Mouse (Mus musculus) lung, embryonic 16.5 days (tissue): ENCODE measurements at regions not wholly inside any gene's neighbourhood (a gene's known extent, or its start where the extent isn't known, plus 50 kb on each side); places are given as distances from the start of the nearest gene placed in this dataset.
A peak's percentile ranks its signal among the peaks of the same experiment; 100 is the strongest.

Experiments used
- ATAC-seq: fragments of 200-750 bp; cut with Nextera tagmentation; 2 replicates; pipeline ENCODE4 v1.8.0; 2017; ENCODE audit warnings: low read depth, mild to moderate bottlenecking, moderate library complexity
- H3K27ac ChIP-seq: fragments of 300-500 bp; sonication (generic); 2 replicates; pipeline ENCODE4 v1.5.1; 2014; ENCODE audit warnings: mild to moderate bottlenecking, control low read depth, low read length
- H3K27me3 ChIP-seq: fragments of 300-500 bp; sonication (generic); 2 replicates; pipeline ENCODE4 v1.6.1; 2014; ENCODE audit warnings: low read depth, low read length, mixed read lengths; ENCODE audit not compliant: control insufficient read depth, insufficient read depth
- H3K36me3 ChIP-seq: fragments of 300-500 bp; sonication (generic); 2 replicates; pipeline ENCODE4 v1.6.1; 2014; ENCODE audit warnings: low read length; ENCODE audit not compliant: control insufficient read depth, insufficient read depth
- H3K4me1 ChIP-seq: fragments of 300-500 bp; sonication (generic); replicated peaks from 2 replicates; pipeline ENCODE4 v1.6.1; 2014; ENCODE audit warnings: low read length, mixed read lengths; ENCODE audit not compliant: control insufficient read depth, insufficient read depth
- H3K4me2 ChIP-seq: fragments of 300-500 bp; sonication (generic); 2 replicates; pipeline ENCODE4 v1.6.1; 2014; ENCODE audit warnings: low read depth, low read length, control low read depth
- H3K4me3 ChIP-seq: fragments of 300-500 bp; sonication (generic); 2 replicates; pipeline ENCODE4 v1.5.1; 2014; ENCODE audit warnings: mild to moderate bottlenecking, low read length, control low read depth
- H3K9ac ChIP-seq: fragments of 300-500 bp; sonication (generic); 2 replicates; pipeline ENCODE4 v1.6.1; 2014; ENCODE audit warnings: low read length, control low read depth
- H3K9me3 ChIP-seq: fragments of 300-500 bp; sonication (generic); 2 replicates; pipeline ENCODE4 v1.6.1; 2016; ENCODE audit warnings: low read length; ENCODE audit not compliant: control insufficient read depth
- WGBS: fragments of 180-500 bp; shearing (Covaris S2); extraction: QIAGEN DNeasy Blood & Tissue Kit; methylation state at CpG from one replicate; pipeline ENCODE4 v1.1.7; 2014; 5-methylcytosine and 5-hydroxymethylcytosine counted together

DNA sequence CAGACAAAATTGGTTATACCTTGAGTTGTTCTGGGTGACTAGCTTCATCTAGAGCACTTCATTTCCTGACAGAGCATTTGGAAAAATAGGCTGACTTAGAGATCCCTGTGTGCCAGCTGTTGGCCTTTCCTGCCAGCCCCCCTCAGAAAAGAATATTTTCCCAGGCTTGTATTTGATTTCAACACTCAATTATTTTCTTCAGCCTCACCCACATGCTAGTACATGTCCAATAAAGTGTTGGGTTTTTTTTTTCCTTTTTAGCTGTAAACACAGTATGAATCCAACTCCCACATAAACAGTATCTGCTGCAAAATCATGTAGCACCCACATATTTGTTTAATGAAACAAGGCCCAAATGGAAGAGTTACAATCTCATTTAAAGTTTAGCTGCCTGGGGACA is 256.8 kb upstream of the Acvr2a start:
- ATAC-seq: peak; percentile 68
- Histone ChIP-seq H3K9me3 (no peaks in the 10 kb centered on the region), H3K27ac (peak overlapping the region; percentile 23; the same call in 1 of the 2 replicates), H3K36me3 (no peaks in the 10 kb centered on the region), H3K4me3 (no peak overlapping the region), H3K9ac (no peak overlapping the region), H3K27me3 (no peaks in the 10 kb centered on the region), H3K4me2 (no peak overlapping the region), H3K4me1 (peaks cover 5% of the 10 kb centered on the region)

DNA sequence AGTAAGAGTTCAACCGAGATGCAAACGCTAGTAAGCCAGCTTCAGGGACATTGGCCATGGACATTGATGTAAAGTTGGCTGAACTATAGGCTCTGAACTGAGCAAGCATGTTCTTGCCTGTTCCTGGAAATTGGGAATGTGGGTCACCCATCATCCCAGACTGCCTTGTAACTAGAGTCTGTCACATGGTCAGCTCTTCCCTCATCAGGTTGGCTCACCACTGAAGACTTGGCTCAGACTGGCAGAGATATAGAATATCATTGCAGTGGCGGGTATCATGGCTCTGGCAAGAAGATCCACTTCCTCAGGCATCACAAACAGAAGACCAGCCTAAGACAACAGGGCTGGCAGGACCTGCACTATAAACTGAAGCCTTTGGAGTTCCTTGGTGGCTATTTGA is 255.3 kb upstream of the Acvr2a start:
- Histone ChIP-seq H3K4me1 (peaks cover 5% of the 10 kb centered on the region), H3K9me3 (no peaks in the 10 kb centered on the region), H3K4me3 (no peak overlapping the region), H3K9ac (no peak overlapping the region), H3K36me3 (no peaks in the 10 kb centered on the region), H3K27me3 (no peaks in the 10 kb centered on the region), H3K27ac (no peak overlapping the region), H3K4me2 (no peak overlapping the region)
- ATAC-seq: no peak
- 78% methylated on average over 3 of the region's 3 CpGs for WGBS

DNA sequence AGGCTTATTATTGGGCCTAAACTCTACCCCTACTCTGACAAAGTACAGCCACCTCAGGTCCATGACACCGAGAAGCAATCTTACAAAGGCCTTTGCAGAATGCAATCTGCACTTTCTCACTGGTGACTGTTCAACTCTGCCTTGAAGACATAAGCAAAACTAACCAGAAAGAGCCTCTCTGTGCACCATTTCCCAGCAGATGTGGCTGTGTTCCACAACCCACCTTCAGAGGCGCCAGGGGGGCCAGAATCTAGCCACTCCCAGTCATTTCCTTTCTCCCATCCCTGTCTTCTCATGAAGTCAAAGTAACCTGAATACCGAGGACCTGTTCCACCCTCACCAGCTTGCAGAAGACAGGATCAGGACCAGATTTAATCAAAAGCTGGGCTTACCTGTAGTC is 250.3 kb upstream of the Acvr2a start:
- no peaks in the 10 kb centered on the region; the same call in 1 of the 2 replicates for H3K4me1 ChIP-seq
- no peak for ATAC-seq
- H3K4me3 ChIP-seq: no peak overlapping the region
- H3K27ac ChIP-seq: no peak overlapping the region
- H3K9me3 ChIP-seq: no peaks in the 10 kb centered on the region
- 70% methylated on average over 3 of the region's 3 CpGs for WGBS
- no peak overlapping the region for H3K4me2 ChIP-seq
- H3K9ac ChIP-seq: no peak overlapping the region
- no peaks in the 10 kb centered on the region for H3K36me3 ChIP-seq
- H3K27me3 ChIP-seq: no peaks in the 10 kb centered on the region

DNA sequence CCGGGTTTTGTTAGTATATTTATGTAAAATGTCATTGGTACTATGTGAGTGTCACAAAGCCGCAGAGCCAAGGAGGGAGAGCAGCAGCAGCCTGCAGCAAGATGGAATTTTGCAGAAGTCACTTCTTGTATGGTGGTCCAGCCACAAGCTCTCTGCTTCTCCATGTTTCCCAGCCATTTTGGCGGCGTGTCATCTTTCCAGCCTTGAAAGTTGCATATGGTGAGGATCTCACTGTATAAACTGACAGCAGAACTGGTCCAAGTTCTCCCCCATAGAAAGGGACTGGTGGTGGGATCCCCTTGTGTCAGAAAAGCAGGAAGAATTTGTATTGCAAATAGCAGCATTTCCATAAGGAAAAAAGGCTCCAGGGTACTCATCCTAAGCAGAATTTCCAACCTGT is 249.7 kb upstream of the Acvr2a start:
- Histone ChIP-seq H3K27me3 (no peaks in the 10 kb centered on the region), H3K4me3 (no peak overlapping the region), H3K9me3 (no peaks in the 10 kb centered on the region), H3K27ac (no peak overlapping the region), H3K9ac (no peak overlapping the region), H3K36me3 (no peaks in the 10 kb centered on the region), H3K4me1 (no peaks in the 10 kb centered on the region; the same call in 1 of the 2 replicates), H3K4me2 (no peak overlapping the region)
- WGBS: 57% methylated on average over 4 of the region's 4 CpGs
- ATAC-seq: no peak

DNA sequence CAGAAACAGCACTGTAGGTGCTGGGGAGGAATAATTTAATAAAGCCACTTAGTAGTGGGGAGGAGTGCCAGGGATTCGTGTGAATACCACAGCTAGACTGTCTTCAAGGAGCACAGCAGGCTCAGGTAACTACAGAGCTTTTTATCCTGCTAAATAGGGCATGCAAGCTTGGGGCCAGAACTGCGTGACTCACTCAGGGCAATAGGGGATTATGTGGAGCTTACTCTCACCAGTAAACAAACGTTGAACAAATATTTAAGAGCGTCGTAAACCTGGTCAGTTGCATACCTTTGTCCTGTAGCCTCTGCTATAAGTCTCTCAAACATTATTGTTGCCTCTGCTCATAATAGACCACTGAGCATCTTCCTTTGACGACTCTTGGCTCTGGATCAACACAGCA is 246.0 kb upstream of the Acvr2a start:
- ATAC-seq: no peak
- Histone ChIP-seq H3K36me3 (no peaks in the 10 kb centered on the region), H3K27me3 (no peaks in the 10 kb centered on the region), H3K9me3 (no peaks in the 10 kb centered on the region), H3K9ac (no peak overlapping the region), H3K4me1 (no peaks in the 10 kb centered on the region), H3K4me3 (no peak overlapping the region), H3K27ac (no peak overlapping the region), H3K4me2 (no peak overlapping the region)
- 61% methylated on average over 6 of the region's 6 CpGs for WGBS

DNA sequence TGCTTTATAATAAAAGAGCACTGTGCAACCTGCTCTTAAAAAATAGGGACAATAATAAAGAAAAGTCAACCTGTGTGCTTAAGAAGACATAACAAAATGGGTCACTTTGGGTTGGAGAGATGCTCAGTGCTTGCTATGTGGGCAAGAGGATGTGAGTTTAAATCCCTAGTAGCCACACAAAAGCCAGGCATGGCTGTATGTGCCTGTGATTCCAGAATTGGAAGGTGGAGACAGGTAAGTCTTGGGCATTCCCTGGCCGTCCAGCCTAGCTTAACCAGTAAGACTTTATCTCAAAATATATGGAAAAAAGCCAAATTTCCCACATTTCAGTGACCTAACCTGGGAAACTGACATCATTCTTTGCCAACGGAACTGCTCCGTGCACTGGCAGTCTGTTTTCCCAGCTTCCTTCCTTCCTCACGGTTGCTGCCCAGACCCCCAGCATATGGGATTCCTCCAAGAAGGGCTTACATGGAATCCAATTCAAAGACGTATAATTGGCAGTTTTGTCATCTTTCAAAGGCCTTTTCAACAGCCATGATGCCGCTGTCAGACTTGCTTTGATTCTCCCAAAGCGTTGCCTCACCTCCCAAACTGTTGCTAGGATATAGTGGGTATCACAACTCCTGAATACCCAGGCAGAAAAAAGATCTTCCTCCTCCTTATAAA is 227.6 kb upstream of the Acvr2a start:
- ATAC-seq: no peak
- H3K4me2 ChIP-seq: no peak overlapping the region
- H3K27ac ChIP-seq: no peak overlapping the region
- no peaks in the 10 kb centered on the region for H3K27me3 ChIP-seq
- H3K36me3 ChIP-seq: no peaks in the 10 kb centered on the region
- no peak overlapping the region for H3K9ac ChIP-seq
- no peak overlapping the region for H3K4me3 ChIP-seq
- H3K4me1 ChIP-seq: no peaks in the 10 kb centered on the region
- H3K9me3 ChIP-seq: no peaks in the 10 kb centered on the region
- 64% methylated on average over 7 of the region's 7 CpGs for WGBS

DNA sequence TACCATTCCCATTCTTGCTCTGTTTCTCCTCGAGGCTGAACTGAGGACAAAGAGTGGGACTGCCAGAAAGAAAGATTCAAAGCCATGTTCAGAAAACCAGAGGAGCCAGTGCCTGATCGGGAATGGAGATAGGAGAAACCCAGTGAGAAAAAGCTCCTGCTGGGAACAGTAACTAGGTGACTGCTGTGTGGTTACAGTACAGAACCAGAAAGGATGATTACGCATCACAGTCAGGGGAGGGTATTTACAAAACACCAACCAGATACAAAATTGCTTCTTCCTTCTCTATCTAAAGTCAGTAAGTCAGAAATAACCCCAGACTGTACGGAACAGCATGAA is 227.1 kb upstream of the Acvr2a start:
- ATAC-seq: no peak
- no peak overlapping the region for H3K9ac ChIP-seq
- H3K4me3 ChIP-seq: no peak overlapping the region
- no peak overlapping the region for H3K4me2 ChIP-seq
- H3K4me1 ChIP-seq: no peaks in the 10 kb centered on the region
- no peaks in the 10 kb centered on the region for H3K27me3 ChIP-seq
- no peaks in the 10 kb centered on the region for H3K36me3 ChIP-seq
- H3K9me3 ChIP-seq: no peaks in the 10 kb centered on the region
- no peak overlapping the region for H3K27ac ChIP-seq
- WGBS: 70% methylated on average over 4 of the region's 4 CpGs

DNA sequence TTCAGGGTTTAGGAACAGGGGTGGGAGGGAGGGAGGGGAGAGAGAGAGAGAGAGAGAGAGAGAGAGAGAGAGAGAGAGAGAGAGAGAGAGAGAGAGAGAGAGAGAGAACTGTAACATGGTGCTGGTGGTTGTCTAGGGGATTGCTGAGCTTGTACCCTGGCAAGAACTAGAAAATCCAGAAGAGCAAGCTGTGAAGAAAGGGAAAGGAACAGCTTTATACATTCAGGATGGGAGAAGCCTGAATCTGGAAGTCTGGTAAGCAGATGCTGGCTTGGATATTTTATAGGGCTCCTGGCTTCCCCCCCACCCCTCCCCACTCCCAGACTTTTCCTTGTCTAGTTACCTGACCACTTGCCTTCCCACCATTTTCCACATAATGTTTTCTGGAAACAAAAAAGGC is 224.2 kb upstream of the Acvr2a start:
- Histone ChIP-seq H3K4me2 (no peak overlapping the region), H3K9ac (no peak overlapping the region)
- ATAC-seq: no peak

DNA sequence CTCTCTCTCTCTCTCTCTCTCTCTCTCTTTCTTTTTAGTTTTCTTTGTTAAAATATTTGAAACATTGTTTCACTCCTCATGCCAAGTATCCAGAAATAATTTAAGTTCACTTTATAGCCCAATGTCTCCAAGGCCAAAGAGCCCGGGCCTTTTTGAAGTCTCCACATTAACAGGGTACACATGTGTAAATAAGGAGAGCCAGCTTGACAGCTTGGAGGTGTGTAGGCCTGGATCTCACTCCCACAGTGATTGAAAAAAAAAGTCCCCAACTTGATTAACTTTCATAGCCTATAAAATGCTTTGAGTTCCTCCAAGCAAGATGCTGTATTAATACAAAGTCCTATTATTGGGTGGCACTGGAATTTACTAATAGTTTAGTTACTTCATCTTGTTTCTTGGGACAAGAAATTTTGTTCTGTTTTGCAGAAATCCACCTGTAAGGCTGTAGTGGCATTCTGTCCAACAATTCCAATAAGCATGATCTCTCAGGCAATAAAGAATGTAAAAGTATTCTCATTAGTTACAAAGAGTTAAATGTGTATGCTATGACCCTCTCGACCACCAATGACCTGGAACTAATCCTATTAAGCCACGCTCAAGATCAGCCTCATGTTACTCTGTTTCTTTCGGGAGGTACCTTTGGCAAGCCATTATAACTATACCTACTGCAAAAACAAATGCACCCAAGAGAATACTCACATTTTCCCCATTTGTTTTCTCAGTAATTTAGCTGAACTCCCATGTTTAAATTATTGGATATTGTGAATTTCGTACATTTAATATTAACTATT is 215.9 kb upstream of the Acvr2a start:
- 73% methylated on average over 5 of the region's 5 CpGs for WGBS
- Histone ChIP-seq H3K4me3 (no peak overlapping the region), H3K36me3 (no peaks in the 10 kb centered on the region)

More for the DNA sequence above, 224.2 kb upstream of the Acvr2a start:
- Histone ChIP-seq H3K4me1 (no peaks in the 10 kb centered on the region), H3K4me3 (no peak overlapping the region), H3K27me3 (no peaks in the 10 kb centered on the region), H3K27ac (no peak overlapping the region), H3K36me3 (no peaks in the 10 kb centered on the region), H3K9me3 (no peaks in the 10 kb centered on the region)

More for the DNA sequence above, 215.9 kb upstream of the Acvr2a start:
- no peak for ATAC-seq
- Histone ChIP-seq H3K4me1 (no peaks in the 10 kb centered on the region), H3K27ac (no peak overlapping the region), H3K9ac (no peak overlapping the region), H3K9me3 (no peaks in the 10 kb centered on the region), H3K27me3 (no peaks in the 10 kb centered on the region), H3K4me2 (no peak overlapping the region)
